In genomic region chr9:67795205-67795675, GRCm38 (mm10) we compare ENCODE assay signal across 8 mouse cellular contexts. TPM values are rescaled to one million over a fixed set of nuclear protein-coding genes. Genes with fewer than 3 reads are reported as not detected.
DNase-seq lines count a peak whose midpoint lies in the region; ATAC-seq lines count a peak whose summit lies in the region.
"Had no signal": no experiment of that assay in that cellular context is flagged by ENCODE, and none has a peak within 500 bp of the region (broad histone marks: within the 10 kb centered on the region; RNA-seq: fewer than 3 reads in every experiment).

No protein-coding gene starts in this region.

- no peaks in the 10 kb centered on the region for H3K36me3 ChIP-seq in embryonic facial prominence, embryonic 12.5 days
- H3K36me3 ChIP-seq in forebrain, embryonic 15.5 days: no peaks in the 10 kb centered on the region
- H3K36me3 ChIP-seq in neural tube, embryonic 13.5 days: no peaks in the 10 kb centered on the region

- no peak overlapping the region for H3K4me2 ChIP-seq in embryonic facial prominence, embryonic 12.5 days (replicated peaks)
- H3K4me2 ChIP-seq in forebrain, embryonic 15.5 days (replicated peaks): peak overlapping the region; percentile 34
- peak overlapping the region; percentile 49 for H3K4me2 ChIP-seq in neural tube, embryonic 13.5 days

- peak; percentile 81 to 83 for DNase-seq in layer of hippocampus, postnatal 14 days (ENCODE audit: low spot score in 2 of 2)
- no peak for DNase-seq in heart, adult 9 months (ENCODE audit: low spot score in 2 of 2)
- DNase-seq in kidney, postnatal 14 days: no peak
- DNase-seq in kidney, postnatal 25 days: no peak

- no peak for ATAC-seq in embryonic facial prominence, embryonic 12.5 days (ENCODE audit: insufficient number of reproducible peaks, insufficient read depth, low FRiP score, low TSS enrichment)
- peak; percentile 79 for ATAC-seq in forebrain, embryonic 15.5 days (replicated peaks)
- peak; percentile 86 for ATAC-seq in neural tube, embryonic 13.5 days (ENCODE audit: low read depth)

- H3K27ac ChIP-seq in embryonic facial prominence, embryonic 12.5 days: 0 out of 2 replicates have a peak overlapping the region, but pooled peaks have one; percentile 13
- H3K27ac ChIP-seq in forebrain, embryonic 15.5 days (replicated peaks): peak overlapping the region; percentile 74
- peak overlapping the region; percentile 86 for H3K27ac ChIP-seq in neural tube, embryonic 13.5 days (replicated peaks)

- no peak overlapping the region for H3K9ac ChIP-seq in embryonic facial prominence, embryonic 12.5 days
- no peak overlapping the region for H3K9ac ChIP-seq in forebrain, embryonic 15.5 days (replicated peaks)
- H3K9ac ChIP-seq in neural tube, embryonic 13.5 days: peak overlapping the region; percentile 57; the same call in 1 of the 2 replicates

- WGBS in embryonic facial prominence, embryonic 12.5 days: 71% methylated on average over 14 of the region's 14 CpGs
- WGBS in forebrain, embryonic 15.5 days: 15% methylated on average over 14 of the region's 14 CpGs
- WGBS in neural tube, embryonic 13.5 days: 13% methylated on average over 14 of the region's 14 CpGs

- no peaks in the 10 kb centered on the region; the same call in 1 of the 2 replicates for H3K27me3 ChIP-seq in embryonic facial prominence, embryonic 12.5 days
- H3K27me3 ChIP-seq in forebrain, embryonic 15.5 days: no peaks in the 10 kb centered on the region
- H3K27me3 ChIP-seq in neural tube, embryonic 13.5 days: no peaks in the 10 kb centered on the region

- H3K4me3 ChIP-seq in embryonic facial prominence, embryonic 12.5 days: no peak overlapping the region
- H3K4me3 ChIP-seq in forebrain, embryonic 15.5 days: no peak overlapping the region
- H3K4me3 ChIP-seq in neural tube, embryonic 13.5 days: peak overlapping the region; percentile 14

- peaks cover 9% of the 10 kb centered on the region for H3K4me1 ChIP-seq in embryonic facial prominence, embryonic 12.5 days
- peaks cover 27% of the 10 kb centered on the region for H3K4me1 ChIP-seq in forebrain, embryonic 15.5 days
- H3K4me1 ChIP-seq in neural tube, embryonic 13.5 days (replicated peaks): peaks cover 43% of the 10 kb centered on the region

- no peaks in the 10 kb centered on the region for H3K9me3 ChIP-seq in embryonic facial prominence, embryonic 12.5 days
- no peaks in the 10 kb centered on the region for H3K9me3 ChIP-seq in forebrain, embryonic 15.5 days
- H3K9me3 ChIP-seq in neural tube, embryonic 13.5 days: no peaks in the 10 kb centered on the region

RNA-seq across cellular contexts. Expression of gene C2cd4b, which starts 36.0 kb away (rescaled TPM):
- polyA plus RNA-seq in embryonic facial prominence, embryonic 12.5 days (2016; fragmentation: Nextera tagmentation; extraction: Ambion mirVana): 0.29 and 0.35 TPM in 2 replicates
- 0.22 and 0.24 TPM in 2 replicates for polyA plus RNA-seq in forebrain, embryonic 15.5 days (2015; fragmentation: Nextera tagmentation; extraction: Ambion mirVana)
- 1 to 10 TPM; 5.4 to 7.1 TPM for total RNA-seq in layer of hippocampus, postnatal 14 days (2021)
- 0.53 and 0.73 TPM in 2 replicates for polyA plus RNA-seq in neural tube, embryonic 13.5 days (2015; fragmentation: Nextera tagmentation; extraction: Ambion mirVana)
- polyA plus RNA-seq: limb, embryonic 11.5 days had no signal

RNA-seq across cellular contexts. Expression of gene C2cd4a, which starts 36.9 kb away (rescaled TPM):
- 0.22 and 0.31 TPM in 2 replicates for polyA plus RNA-seq in embryonic facial prominence, embryonic 12.5 days (2016; fragmentation: Nextera tagmentation; extraction: Ambion mirVana)
- 0.11 and 0.18 TPM in 2 replicates for polyA plus RNA-seq in forebrain, embryonic 15.5 days (2015; fragmentation: Nextera tagmentation; extraction: Ambion mirVana)
- 1 to 10 TPM in 1 of 2 experiments, under 1 TPM in 1; 0.81 to 1.5 TPM for total RNA-seq in layer of hippocampus, postnatal 14 days (2021)
- 0.21 and 0.46 TPM in 2 replicates for polyA plus RNA-seq in neural tube, embryonic 13.5 days (2015; fragmentation: Nextera tagmentation; extraction: Ambion mirVana)

RNA-seq across cellular contexts. Expression of gene Vps13c, which starts 45.0 kb away (rescaled TPM):
- 4.0 and 4.8 TPM in 2 replicates for polyA plus RNA-seq in embryonic facial prominence, embryonic 12.5 days (2016; fragmentation: Nextera tagmentation; extraction: Ambion mirVana)
- polyA plus RNA-seq in forebrain, embryonic 15.5 days (2015; fragmentation: Nextera tagmentation; extraction: Ambion mirVana): 7.4 and 7.8 TPM in 2 replicates
- 10 to 100 TPM; 64.9 to 71.7 TPM for total RNA-seq in layer of hippocampus, postnatal 14 days (2021)
- polyA plus RNA-seq in neural tube, embryonic 13.5 days (2015; fragmentation: Nextera tagmentation; extraction: Ambion mirVana): 8.0 and 9.3 TPM in 2 replicates

Comparison
In these comparisons a context has a peak if more than half of its experiments do, and no peak if none do; other contexts are left out.
1. H3K27ac ChIP-seq: peak in every context shown above with its lines; median percentile 86 in neural tube, embryonic 13.5 days; 74 in forebrain, embryonic 15.5 days; 13 in embryonic facial prominence, embryonic 12.5 days.
2. DNase-seq: peak in layer of hippocampus, postnatal 14 days (2 of 2); none in heart, adult 9 months (0 of 2), kidney, postnatal 14 days (single experiment) and kidney, postnatal 25 days (0 of 2).